Mouse (Mus musculus) kidney, adult 2 months (tissue): ENCODE measurements at regions not wholly inside any gene's neighbourhood (a gene's known extent, or its start where the extent isn't known, plus 50 kb on each side); places are given as distances from the start of the nearest gene placed in this dataset.

Experiments
- DNase-seq: peaks from one replicate; pipeline ENCODE4 v3.0.0; 2021
- H3K27ac ChIP-seq: fragments of 200-500 bp; 2 replicates; pipeline ENCODE4 v1.5.1; 2012; ENCODE audit warnings: low read depth, low read length, control low read depth, inconsistent platforms; ENCODE audit not compliant: insufficient read depth
- H3K27me3 ChIP-seq: fragments of 200-500 bp; replicated peaks from 2 replicates; pipeline ENCODE4 v1.6.1; 2012; ENCODE audit warnings: mild to moderate bottlenecking, moderate library complexity, low read length, inconsistent platforms; ENCODE audit not compliant: control insufficient read depth, insufficient read depth
- H3K36me3 ChIP-seq: fragments of 200-500 bp; 2 replicates; pipeline ENCODE4 v1.6.1; 2012; ENCODE audit warnings: mild to moderate bottlenecking, moderate library complexity, low read length, inconsistent platforms; ENCODE audit not compliant: control insufficient read depth, insufficient read depth
- H3K4me1 ChIP-seq: fragments of 200-500 bp; 2 replicates; pipeline ENCODE4 v1.6.1; 2011; ENCODE audit warnings: low read length; ENCODE audit not compliant: control insufficient read depth, insufficient read depth
- H3K4me3 ChIP-seq: fragments of 200-500 bp; 2 replicates; pipeline ENCODE4 v1.5.1; 2011; ENCODE audit warnings: mild to moderate bottlenecking, low read depth, low read length, control low read depth; ENCODE audit not compliant: insufficient read depth
- CTCF ChIP-seq: fragments of 200-500 bp; conservative IDR thresholded peaks from 2 replicates; pipeline ENCODE4 v1.5.1; 2011; ENCODE audit warnings: low read depth, mild to moderate bottlenecking, control low read depth, low read length, moderate library complexity, mixed read lengths; ENCODE audit not compliant: insufficient read depth, insufficient read length
- POLR2A ChIP-seq: fragments of 200-500 bp; IDR thresholded peaks from one replicate; pipeline ENCODE4 v1.6.1; 2011; ENCODE audit warnings: low read depth, low read length, control low read depth
- WGBS: fragments of 180-500 bp; shearing (Covaris S2); methylation state at CpG from one replicate; pipeline ENCODE4 v1.1.7; 2018; 5-methylcytosine and 5-hydroxymethylcytosine counted together

DNA sequence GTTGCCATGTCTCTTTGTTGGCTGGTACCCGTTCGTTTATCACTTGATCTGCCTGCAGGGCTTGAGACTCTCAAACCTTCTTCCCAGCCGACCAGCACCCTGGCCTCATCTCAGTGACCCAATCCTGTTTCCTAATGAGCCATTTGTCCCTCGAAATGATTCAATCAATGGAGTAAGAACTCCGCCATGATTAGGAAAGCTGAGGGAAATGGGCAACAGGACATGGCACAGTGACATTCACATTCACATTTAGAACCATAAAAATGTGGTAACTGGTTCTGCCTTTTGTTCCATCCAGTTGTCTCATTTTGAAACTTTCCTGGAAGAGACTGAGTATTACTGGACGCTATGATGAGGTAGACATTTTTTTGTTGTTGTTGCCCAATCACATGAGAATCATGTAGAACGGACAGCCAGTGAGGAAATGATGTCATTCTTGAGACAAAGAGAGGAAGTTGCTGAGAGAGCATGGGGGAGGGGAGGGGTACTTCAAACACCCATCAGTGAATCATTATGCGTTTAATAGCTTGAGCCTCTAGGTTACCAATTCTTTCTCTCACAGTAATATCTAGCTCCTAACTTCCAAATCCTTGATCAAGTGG, 114.5 kb downstream of the Hlx start:
- Histone ChIP-seq H3K27me3 (no peaks in the 10 kb centered on the region), H3K36me3 (no peaks in the 10 kb centered on the region), H3K4me3 (no peak overlapping the region), H3K4me1 (no peaks in the 10 kb centered on the region), H3K27ac (no peak overlapping the region)
- 69% methylated on average over 8 of the region's 8 CpGs for WGBS
- DNase-seq = peak; percentile 21
- TF ChIP-seq POLR2A (no peak), CTCF (no peak)

DNA sequence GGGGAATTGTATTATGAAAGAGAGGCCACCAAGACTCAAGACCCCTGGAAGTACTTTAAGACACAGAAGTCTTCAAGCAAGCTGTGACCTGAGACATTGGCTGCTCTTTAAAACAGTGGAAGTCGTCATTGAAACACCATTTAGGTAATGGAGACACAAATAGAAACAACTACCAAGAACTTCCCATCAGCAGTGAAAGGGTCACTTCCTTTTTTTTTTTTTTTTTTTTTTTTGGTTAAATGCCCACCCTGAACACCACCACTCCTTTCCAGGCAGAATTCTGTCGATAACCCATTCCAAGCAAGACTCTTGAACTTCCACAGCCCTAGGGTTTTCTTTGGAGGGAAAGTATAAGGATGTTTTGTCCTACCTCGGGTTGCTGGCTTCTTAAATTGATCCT, 116.4 kb downstream of the Hlx start:
- TF ChIP-seq CTCF (no peak), POLR2A (no peak)
- 73% methylated on average over 3 of the region's 3 CpGs for WGBS
- Histone ChIP-seq H3K4me1 (no peaks in the 10 kb centered on the region), H3K4me3 (no peak overlapping the region), H3K36me3 (no peaks in the 10 kb centered on the region), H3K27ac (no peak overlapping the region), H3K27me3 (no peaks in the 10 kb centered on the region)
- DNase-seq = no peak

DNA sequence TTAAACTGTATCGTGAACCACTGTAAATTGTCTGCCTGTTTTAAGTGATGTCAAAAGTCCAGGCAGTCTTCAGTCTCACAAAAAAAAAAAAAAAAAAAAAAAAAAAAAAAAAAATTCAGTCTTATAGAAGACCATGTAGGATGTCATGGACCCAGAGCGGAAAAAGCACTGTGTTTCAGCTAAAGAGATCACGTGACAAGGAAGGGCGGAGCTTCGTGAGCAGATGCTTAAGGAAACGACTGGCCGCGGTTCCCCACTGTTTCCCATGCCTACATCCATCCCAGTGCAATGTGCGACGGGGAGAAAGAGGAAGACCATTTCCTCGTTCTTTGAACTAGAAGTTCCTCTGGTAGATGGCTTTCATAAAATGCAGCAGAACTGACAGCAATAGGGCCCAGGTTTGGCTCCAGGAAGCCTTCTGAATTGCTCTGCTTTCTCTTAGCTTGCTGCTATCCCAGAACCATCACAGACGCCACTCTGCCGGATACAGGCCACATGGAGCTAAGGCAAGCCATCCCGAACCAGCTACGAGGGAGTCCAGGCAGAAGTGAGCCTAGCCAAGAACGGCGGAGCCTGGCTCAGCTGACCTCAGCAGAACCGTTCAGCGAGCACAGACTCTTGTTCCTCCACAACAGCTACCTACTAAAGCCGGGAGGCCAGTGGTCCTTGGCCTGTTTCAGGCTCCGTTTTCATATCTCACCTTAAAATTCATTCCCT, 117.6 kb downstream of the Hlx start:
- no peaks in the 10 kb centered on the region for H3K4me1 ChIP-seq
- no peaks in the 10 kb centered on the region for H3K27me3 ChIP-seq
- peak; percentile 23 for DNase-seq
- 78% methylated on average over 21 of the region's 21 CpGs for WGBS
- H3K36me3 ChIP-seq = no peaks in the 10 kb centered on the region
- no peak overlapping the region for H3K4me3 ChIP-seq
- H3K27ac ChIP-seq = no peak overlapping the region
- no peak for TF ChIP-seq POLR2A
- TF ChIP-seq CTCF = no peak

DNA sequence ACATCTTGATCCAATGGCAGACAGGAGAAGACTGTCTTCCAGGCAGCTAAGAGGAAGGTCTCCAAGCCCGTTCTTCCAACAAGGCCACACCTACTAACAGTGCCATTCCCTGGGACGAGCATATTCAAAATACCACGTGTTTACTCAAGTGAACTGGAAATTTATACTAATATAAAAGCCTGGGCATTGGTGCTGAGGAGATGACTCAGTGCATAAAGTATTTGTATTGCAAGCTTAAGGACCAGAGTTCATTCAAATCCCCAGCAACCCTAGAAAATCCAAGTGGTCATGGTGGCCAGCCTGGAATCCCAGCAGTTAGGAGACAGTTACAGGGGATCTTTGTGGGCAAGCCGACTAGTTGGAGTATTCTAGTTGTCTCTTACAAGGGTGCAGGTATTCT, 119.5 kb downstream of the Hlx start:
- Histone ChIP-seq H3K27ac (no peak overlapping the region), H3K36me3 (no peaks in the 10 kb centered on the region), H3K27me3 (no peaks in the 10 kb centered on the region), H3K4me1 (no peaks in the 10 kb centered on the region), H3K4me3 (no peak overlapping the region)
- 53% methylated on average over 4 of the region's 4 CpGs for WGBS
- no peak for TF ChIP-seq POLR2A
- no peak for TF ChIP-seq CTCF
- DNase-seq = no peak

DNA sequence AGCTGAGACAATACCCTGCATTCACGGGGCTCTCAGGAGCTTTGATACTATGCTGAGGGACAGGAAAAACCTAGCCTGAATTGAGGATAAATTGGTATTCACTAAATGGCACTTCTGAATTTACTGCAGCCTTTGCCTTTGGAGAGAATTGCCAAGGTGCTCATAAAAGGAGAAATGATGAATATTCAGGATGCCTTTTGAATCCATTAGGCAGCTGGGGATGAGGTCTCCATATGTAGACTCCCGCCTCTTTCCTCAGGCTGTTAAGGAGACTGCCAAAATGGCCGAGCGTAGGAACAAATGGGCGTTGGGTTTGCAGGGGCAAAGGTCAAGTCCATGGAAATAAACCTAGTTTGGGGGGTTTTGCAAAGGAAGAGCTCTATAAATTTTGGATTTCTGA, 123.5 kb downstream of the Hlx start:
- no peak for DNase-seq
- no peak overlapping the region for H3K4me3 ChIP-seq
- H3K36me3 ChIP-seq = no peaks in the 10 kb centered on the region
- WGBS = 69% methylated on average over 5 of the region's 5 CpGs
- H3K4me1 ChIP-seq = no peaks in the 10 kb centered on the region
- no peak overlapping the region for H3K27ac ChIP-seq
- H3K27me3 ChIP-seq = no peaks in the 10 kb centered on the region
- TF ChIP-seq POLR2A = no peak
- no peak for TF ChIP-seq CTCF

DNA sequence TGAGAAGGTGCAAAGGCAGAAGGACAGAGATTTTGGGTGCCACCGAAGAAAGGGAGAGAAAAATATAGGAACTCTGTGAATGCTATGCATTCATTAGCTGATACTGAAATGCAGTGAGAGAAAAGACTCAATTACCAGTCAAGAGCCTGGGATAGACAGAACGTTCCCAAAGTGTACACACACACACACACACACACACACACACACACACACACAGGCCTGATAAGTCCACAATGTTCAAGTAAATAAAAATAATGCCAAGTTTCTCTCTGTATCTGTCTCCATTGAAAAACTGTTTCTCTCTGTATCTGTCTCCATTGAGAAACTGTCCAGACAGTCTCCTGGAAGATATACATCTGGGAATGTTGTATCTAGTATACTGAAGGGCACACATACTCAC, 124.1 kb downstream of the Hlx start:
- TF ChIP-seq POLR2A (no peak), CTCF (no peak)
- no peak for DNase-seq
- 75% methylated on average over 2 of the region's 2 CpGs for WGBS
- Histone ChIP-seq H3K27ac (no peak overlapping the region), H3K4me1 (no peaks in the 10 kb centered on the region), H3K27me3 (no peaks in the 10 kb centered on the region), H3K4me3 (no peak overlapping the region), H3K36me3 (no peaks in the 10 kb centered on the region)

DNA sequence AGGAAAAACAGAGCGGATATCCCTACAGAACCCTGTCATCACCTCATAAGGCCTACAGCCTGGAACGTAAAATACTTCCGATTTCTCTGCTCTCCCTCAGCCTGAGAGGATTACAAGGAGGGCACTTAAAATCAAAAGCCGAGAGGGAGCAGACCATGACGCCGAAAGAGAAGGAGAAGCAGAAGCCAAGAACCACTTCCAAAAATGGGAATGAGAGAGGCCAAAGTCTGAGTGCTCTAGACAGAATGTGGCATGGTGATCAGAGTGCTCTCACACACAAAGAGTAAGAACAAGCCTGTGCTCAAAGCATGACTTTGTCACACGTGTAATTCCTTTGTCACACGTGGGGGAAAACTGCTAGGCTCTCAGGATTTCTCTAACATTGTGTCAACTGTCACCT, 125.9 kb downstream of the Hlx start:
- H3K4me1 ChIP-seq = no peaks in the 10 kb centered on the region
- H3K27me3 ChIP-seq = no peaks in the 10 kb centered on the region
- no peak overlapping the region for H3K4me3 ChIP-seq
- no peaks in the 10 kb centered on the region for H3K36me3 ChIP-seq
- no peak for TF ChIP-seq CTCF
- TF ChIP-seq POLR2A = no peak
- peak; percentile 13 for DNase-seq
- no peak overlapping the region for H3K27ac ChIP-seq
- WGBS = 80% methylated on average over 8 of the region's 8 CpGs
